Mouse (Mus musculus) heart, adult 2 months (tissue): ENCODE measurements around the gene Nif3l1.

Experiments
- CTCF ChIP-seq: fragments of 200-600 bp; IDR thresholded peaks from 2 replicates; pipeline ENCODE4 v1.8.1; 2022; ENCODE audit warnings: antibody characterized with exemption, mild to moderate bottlenecking, moderate library complexity
- POLR2A ChIP-seq: fragments of 200-500 bp; IDR thresholded peaks from 2 replicates; pipeline ENCODE4 v1.6.1; 2011; ENCODE audit warnings: mild to moderate bottlenecking, low read depth, low read length, control low read depth; ENCODE audit not compliant: insufficient read depth

DNA sequence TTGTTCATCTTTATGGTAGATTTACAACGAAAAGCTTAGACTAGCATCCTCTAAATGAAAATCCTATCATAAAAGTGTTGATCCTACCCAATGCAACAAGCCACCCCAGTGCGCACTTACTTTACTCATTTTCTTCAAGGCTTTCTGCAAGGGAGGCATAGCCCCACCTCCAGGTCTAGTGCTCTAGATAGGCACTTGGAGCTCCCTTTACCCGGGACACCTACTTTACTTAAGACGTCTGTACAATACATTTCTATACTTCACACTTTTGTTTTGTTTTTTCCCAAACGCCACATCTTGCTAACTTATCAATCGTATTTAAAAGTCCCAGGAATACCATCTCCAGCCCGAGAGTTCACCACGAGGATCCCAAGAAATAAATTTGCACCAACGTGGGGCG is 260 bp upstream of the Nif3l1 start:
- no peak for TF ChIP-seq POLR2A
- no peak for TF ChIP-seq CTCF
